Mouse (Mus musculus) olfactory bulb, adult 2 months (tissue): Measurements from ENCODE around the gene Tmtc1. TPM values are rescaled to one million over a fixed set of nuclear protein-coding genes. Genes with fewer than 3 reads are reported as not detected.

Source experiments
- H3K27ac ChIP-seq: fragments of 200-500 bp; 2 replicates; pipeline ENCODE4 v1.5.1; 2012; ENCODE audit warnings: low read depth, low read length; ENCODE audit not compliant: insufficient read depth
- H3K4me1 ChIP-seq: fragments of 200-500 bp; 2 replicates; pipeline ENCODE4 v1.6.1; 2012; ENCODE audit warnings: low read length; ENCODE audit not compliant: control insufficient read depth, insufficient read depth
- H3K4me3 ChIP-seq: fragments of 200-500 bp; 2 replicates; pipeline ENCODE4 v1.5.1; 2012; ENCODE audit warnings: mild to moderate bottlenecking, low read depth, low read length, moderate library complexity; ENCODE audit not compliant: insufficient read depth
- CTCF ChIP-seq: fragments of 200-500 bp; IDR thresholded peaks from 2 replicates; pipeline ENCODE4 v1.5.1; 2012; ENCODE audit warnings: low read depth, mild to moderate bottlenecking, low read length, moderate library complexity; ENCODE audit not compliant: insufficient read depth
- POLR2A ChIP-seq: fragments of 200-500 bp; IDR thresholded peaks from 2 replicates; pipeline ENCODE4 v1.6.1; 2012; ENCODE audit warnings: mild to moderate bottlenecking, low read depth, low read length, moderate library complexity; ENCODE audit not compliant: insufficient read depth
- WGBS: fragments of 180-500 bp; shearing (Covaris S2); methylation state at CpG from one replicate; pipeline ENCODE4 v1.1.7; 2018; 5-methylcytosine and 5-hydroxymethylcytosine counted together
- polyA plus RNA-seq: library from polyadenylated mRNA; stranded (reverse); fragments of >200 nt; gene quantifications from 2 replicates; pipeline ENCODE4 v1.2.4, GENCODE M21; 2012; ENCODE audit warnings: low replicate concordance; ENCODE audit not compliant: missing spikeins, insufficient read depth, insufficient read length

The Tmtc1 gene
- polyA plus RNA-seq, 1 experiment = not detected

GRCm38 (mm10) chr6:148345001-148345400 lies 99.2 kb downstream of the Tmtc1 start:
- Histone ChIP-seq H3K4me1 (no peaks in the 10 kb centered on the region), H3K27ac (no peak overlapping the region), H3K4me3 (no peak overlapping the region)
- TF ChIP-seq CTCF (no peak), POLR2A (no peak)
- 75% methylated on average over 3 of the region's 3 CpGs for WGBS

- TF ChIP-seq POLR2A (no peak), CTCF (no peak)
- H3K27ac ChIP-seq = no peak overlapping the region
- H3K4me1 ChIP-seq = no peaks in the 10 kb centered on the region
- 55% methylated on average over 2 of the region's 2 CpGs for WGBS
- no peak overlapping the region for H3K4me3 ChIP-seq
Observed at GRCm38 (mm10) chr6:148342191-148342590, 102.0 kb downstream of the Tmtc1 start.

- no peak overlapping the region for H3K27ac ChIP-seq
- WGBS = 66% methylated on average over 2 of the region's 2 CpGs
- no peak for TF ChIP-seq CTCF
- no peak for TF ChIP-seq POLR2A
- H3K4me1 ChIP-seq = no peaks in the 10 kb centered on the region
- H3K4me3 ChIP-seq = no peak overlapping the region
Observed at GRCm38 (mm10) chr6:148341765-148342164, 102.4 kb downstream of the Tmtc1 start.

- H3K4me3 ChIP-seq = no peak overlapping the region
- no peak overlapping the region for H3K27ac ChIP-seq
- H3K4me1 ChIP-seq = no peaks in the 10 kb centered on the region
- 58% methylated on average over 3 of the region's 3 CpGs for WGBS
- TF ChIP-seq POLR2A = no peak
- no peak for TF ChIP-seq CTCF
Observed at GRCm38 (mm10) chr6:148338326-148338957, 105.7 kb downstream of the Tmtc1 start.

GRCm38 (mm10) chr6:148336290-148336955 lies 107.8 kb downstream of the Tmtc1 start:
- TF ChIP-seq POLR2A (no peak), CTCF (no peak)
- H3K27ac ChIP-seq = no peak overlapping the region
- no peak overlapping the region for H3K4me3 ChIP-seq
- H3K4me1 ChIP-seq = no peaks in the 10 kb centered on the region

GRCm38 (mm10) chr6:148331916-148332315 lies 112.3 kb downstream of the Tmtc1 start:
- TF ChIP-seq POLR2A = no peak
- 81% methylated on average over 2 of the region's 2 CpGs for WGBS
- H3K4me1 ChIP-seq = no peaks in the 10 kb centered on the region

GRCm38 (mm10) chr6:148329976-148330375 lies 114.2 kb downstream of the Tmtc1 start:
- H3K27ac ChIP-seq = peak overlapping the region; percentile 15; the same call in 1 of the 2 replicates
- H3K4me3 ChIP-seq = no peak overlapping the region
- no peaks in the 10 kb centered on the region for H3K4me1 ChIP-seq
- TF ChIP-seq CTCF (no peak), POLR2A (no peak)

More at GRCm38 (mm10) chr6:148331916-148332315, 112.3 kb downstream of the Tmtc1 start:
- Histone ChIP-seq H3K27ac (no peak overlapping the region), H3K4me3 (no peak overlapping the region)

GRCm38 (mm10) chr6:148328928-148329327 lies 115.3 kb downstream of the Tmtc1 start:
- H3K27ac ChIP-seq = no peak overlapping the region
- WGBS = 51% methylated on average over 2 of the region's 2 CpGs
- TF ChIP-seq CTCF (no peak), POLR2A (no peak)
- no peaks in the 10 kb centered on the region for H3K4me1 ChIP-seq
- no peak overlapping the region for H3K4me3 ChIP-seq

- TF ChIP-seq CTCF = no peak
- TF ChIP-seq POLR2A = no peak
- H3K4me3 ChIP-seq = no peak overlapping the region
- H3K27ac ChIP-seq = no peak overlapping the region
- H3K4me1 ChIP-seq = no peaks in the 10 kb centered on the region
- 62% methylated on average over 6 of the region's 6 CpGs for WGBS
Observed at GRCm38 (mm10) chr6:148328130-148328529, 116.1 kb downstream of the Tmtc1 start.

GRCm38 (mm10) chr6:148318736-148319135 lies 125.5 kb downstream of the Tmtc1 start:
- TF ChIP-seq CTCF = no peak
- no peak for TF ChIP-seq POLR2A
- no peaks in the 10 kb centered on the region for H3K4me1 ChIP-seq
- no peak overlapping the region for H3K27ac ChIP-seq
- no peak overlapping the region for H3K4me3 ChIP-seq
